Mouse (Mus musculus): ENCODE measurements around the gene Slf2. TPM values are rescaled to one million over a fixed set of nuclear protein-coding genes. Genes with fewer than 3 reads are reported as not detected.

The Slf2 gene
- total RNA-seq, 4 experiments from 2014 or later, result 18.2 to 21.9 (median 19.7) TPM

DNA sequence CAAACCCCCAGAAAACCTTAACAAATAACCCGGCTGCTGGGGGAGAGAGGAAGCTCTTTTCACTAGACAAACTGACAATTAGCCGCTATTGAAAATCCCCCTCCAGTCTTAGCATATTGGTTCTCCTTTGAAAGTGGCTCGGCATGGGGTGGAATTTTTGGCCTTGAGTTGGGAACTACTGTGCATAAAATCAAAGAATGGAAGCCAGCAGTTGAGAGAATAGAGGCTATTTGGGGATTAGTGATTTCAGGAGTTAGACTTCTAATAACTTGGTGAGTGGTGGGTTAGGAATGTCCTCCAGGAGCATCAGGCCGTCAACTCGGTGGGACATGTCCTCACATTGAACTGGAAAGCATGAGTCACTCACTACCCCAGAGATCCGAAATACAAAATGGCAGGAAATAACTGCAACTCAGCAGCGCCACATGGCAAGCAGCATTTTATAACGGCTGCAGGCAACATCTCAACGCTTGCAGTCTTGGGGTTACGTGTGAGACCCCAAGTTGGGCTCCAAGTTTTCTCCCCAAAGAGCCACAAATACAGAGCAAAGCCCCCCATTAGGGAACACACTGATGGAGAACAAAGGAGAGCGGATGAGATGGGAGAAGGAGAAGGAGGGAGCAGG, 22.0 kb upstream of the Slf2 start:
- no peak for DNase-seq (ENCODE audit: low spot score)

DNA sequence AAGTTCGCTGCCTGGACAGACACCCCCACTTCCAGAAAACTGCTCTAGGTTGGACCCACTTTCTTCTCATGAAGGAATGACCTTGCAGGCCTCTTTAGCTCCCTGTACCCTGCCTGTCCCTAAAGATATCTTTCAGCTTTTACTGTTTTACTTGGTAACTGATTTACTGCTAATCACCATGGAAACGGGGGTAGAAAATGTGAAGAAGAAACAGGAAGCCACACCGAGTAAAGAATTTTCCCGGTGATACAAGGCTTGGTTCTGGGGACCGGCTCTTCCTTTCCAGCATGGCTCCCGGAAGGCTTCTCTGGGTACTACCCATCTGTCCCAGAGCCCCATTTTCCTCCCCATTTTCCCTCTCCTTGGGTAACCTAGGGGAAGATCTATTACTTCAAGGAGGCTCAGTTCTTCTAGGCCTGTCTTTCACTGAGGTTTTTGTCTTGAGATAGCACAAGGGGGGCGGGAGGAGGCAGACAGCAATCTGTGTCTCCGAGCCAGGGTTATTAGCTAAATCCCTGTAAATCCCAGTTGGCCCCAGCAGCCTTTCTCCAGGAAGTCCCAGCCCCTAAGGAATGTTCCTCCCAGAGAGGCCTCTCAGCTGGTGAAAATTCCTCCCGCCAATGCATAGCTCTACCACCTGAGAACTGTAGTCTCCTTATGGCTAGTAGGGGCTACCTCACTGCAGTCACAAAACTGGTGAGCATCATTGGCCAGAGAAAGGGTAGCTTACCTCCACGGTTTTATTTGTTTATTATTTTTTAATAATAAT, 16.3 kb upstream of the Slf2 start:
- no peak for DNase-seq (ENCODE audit: low spot score)

DNA sequence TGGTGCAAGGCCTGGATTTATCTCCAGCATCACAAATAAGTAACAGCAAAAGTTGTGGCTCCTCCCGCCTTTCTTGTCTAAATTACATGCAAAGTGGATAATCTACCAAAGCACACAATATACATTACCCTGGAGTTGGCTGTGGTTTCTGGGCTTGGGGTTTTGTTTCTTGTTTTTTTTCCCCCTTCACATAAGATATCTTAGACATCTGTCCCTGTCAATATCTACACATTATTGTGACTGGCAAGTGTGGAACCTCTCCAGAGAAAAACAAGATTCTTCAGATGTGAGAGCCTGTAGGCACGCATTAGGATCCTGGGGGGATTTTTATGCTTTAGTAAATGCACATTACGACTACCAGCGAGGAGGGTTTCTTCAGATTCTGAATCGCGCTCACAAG, 12.8 kb upstream of the Slf2 start:
- DNase-seq (ENCODE audit: low spot score), result no peak

DNA sequence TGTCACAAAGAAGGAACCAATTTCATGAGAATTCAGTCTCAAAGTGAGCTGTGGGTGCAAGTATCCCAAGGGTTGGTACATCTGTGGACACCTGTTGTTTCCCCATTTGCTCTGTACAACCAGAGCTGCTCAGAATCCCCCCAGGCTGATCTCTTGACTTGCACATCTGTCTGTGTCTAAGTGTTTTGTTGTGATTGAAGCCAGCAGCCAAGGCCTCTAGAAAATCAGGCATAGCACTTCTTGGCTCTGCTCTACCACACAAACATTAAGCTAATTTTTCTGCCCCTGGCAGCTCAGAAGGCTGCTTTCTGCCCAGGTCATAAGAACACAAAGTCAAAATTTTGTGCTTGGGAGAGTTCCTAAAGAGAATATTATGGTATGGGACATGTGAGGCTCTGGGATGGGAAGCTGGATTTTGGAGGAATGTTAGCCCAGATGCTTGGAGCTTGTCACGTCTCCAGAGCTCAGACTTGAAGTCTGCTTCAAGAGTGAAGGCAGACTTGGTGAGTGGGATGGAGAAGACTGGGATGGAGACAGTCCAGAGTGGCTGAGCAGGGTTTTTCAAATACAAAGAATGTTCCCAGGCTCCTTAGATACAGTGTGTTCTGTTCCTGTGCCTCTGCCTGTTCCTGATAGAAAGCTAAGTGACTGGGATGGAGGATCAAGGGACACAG, 9.3 kb upstream of the Slf2 start:
- no peak for DNase-seq (ENCODE audit: low spot score)

DNA sequence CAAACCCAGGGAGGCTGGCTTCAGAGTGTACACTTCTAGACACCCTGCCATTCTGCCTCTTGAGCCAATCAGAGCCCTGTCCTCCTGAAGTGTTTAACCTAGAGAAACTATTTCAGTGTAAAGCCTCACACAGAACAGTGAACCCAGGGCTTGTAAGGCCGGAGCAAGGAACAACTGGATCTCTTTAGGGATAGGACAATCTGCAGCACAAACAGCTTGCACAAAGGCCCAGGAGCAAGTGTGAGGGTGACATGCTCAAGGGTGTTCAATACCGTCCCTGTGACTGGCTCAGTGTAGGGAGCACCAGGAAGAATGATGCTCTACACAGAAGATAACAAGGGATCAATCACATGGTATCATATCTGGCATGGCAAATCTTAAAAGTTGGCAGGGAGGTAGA, 8.4 kb upstream of the Slf2 start:
- DNase-seq (ENCODE audit: low spot score), result no peak

DNA sequence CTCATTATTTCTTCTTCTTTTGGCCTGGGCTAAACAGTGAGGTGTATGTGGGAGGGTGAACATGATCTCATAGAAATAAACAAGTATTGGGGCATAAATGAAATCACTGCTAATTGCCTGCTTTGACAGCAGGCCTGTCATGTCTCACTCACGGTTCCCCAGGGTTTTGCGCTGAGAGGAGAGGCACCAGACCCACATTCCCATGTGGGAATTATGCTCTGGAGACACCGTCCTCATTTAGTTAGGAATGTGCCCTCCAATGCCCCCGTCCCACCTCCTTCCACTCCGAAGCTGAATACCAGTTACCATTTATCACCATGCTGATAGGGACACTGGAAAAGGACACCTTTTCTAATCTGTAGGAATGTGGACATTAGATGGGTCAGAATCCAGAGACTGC, 6.3 kb upstream of the Slf2 start:
- DNase-seq (ENCODE audit: low spot score), result no peak

DNA sequence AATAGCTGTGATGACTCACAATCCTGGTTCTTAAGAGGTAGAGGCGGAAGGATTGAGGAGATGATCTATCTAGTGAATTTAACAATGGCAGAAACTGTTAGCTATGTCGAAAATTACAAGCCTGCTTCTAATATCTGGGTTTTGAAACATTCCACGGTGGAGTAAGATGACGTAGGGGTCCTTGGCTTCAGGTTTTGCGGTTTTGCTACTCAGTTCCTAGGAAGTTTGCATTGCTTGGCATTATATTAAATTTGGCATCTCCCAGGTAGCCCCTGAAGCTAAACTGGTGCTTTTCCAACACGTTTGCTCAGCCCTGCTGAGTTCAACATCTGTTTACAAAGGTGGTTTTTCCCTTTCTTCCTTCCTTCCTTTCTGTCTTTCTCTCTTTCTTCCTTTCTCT, 4.2 kb upstream of the Slf2 start:
- no peak for DNase-seq (ENCODE audit: low spot score)

DNA sequence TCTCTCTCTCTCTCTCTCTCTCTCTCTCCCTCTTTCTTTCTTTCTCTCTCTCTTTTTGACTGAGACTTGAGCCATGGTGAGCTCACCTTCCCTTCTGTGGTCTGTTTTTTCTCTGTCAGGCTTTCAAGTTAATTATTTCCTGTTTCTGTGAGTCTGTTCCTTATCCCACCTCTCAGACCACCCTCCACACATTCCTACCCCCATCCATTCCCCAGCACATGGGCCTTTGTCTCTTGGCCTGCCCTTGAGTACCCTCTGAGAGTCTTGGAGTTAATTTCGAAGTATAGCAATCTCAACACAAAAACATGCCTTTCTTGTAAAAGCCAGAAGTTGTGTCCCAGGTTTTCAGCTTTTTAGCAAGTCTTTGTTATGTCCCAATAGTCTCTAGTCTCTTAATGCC, 3.7 kb upstream of the Slf2 start:
- no peak for DNase-seq (ENCODE audit: low spot score)

DNA sequence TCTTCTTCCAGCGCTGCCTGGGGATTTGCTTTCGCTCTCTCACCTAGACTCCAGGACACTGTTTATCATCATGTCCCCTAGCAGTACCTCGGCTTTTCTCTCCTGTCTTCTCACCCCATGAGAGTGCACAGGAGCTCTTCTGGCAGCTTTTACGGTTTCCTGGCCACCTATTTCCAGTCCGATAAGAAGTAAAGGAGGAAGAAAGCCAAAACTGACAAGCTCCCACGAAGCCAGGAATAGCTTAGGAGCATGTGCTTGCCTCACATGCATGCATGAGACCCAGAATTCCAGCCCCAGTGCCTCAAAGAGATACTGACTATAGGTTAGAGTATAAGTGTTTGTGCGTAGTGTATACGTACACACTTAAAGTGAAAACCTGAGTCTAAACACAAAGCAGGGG, 2.8 kb upstream of the Slf2 start:
- DNase-seq (ENCODE audit: low spot score), result no peak

DNA sequence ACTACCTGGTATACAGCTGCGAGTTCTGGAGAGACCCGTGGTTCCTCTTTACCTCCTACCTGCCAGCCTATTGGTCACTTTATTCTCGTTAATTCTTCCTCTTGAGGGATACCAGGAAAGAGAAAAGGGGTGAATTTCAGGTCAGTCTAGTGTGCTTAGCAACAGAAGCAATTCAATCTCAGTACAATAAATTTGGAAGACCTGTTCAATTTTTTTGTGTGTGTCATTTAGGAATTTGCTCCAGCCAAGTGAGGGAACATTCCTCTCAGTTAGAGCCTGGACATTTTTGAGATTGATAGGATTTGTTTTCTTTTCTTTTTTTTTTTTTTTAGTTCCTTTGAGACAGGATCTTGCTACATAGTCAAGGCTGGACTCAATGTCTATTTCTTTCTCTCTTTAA, 1.7 kb upstream of the Slf2 start:
- DNase-seq (ENCODE audit: low spot score), result no peak

DNA sequence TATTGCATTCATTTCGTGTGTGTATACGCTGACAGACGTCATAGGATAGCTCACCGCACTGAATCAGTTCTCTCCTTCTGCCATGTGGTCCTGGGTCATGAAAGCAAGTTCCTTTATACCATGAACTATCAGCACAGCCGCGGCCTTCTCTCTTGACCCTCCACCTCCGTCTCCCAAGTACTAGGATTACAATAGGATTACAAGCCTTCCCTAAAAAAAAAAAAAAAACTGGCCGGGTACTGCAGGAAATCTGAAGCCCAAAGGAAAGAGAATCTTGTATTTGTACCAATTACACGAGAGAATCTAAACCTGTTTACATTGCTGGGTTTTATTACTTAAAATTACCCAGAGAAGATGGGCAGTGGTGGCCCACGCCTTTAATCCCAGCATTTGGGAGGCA, 1.3 kb upstream of the Slf2 start:
- no peak for DNase-seq (ENCODE audit: low spot score)

DNA sequence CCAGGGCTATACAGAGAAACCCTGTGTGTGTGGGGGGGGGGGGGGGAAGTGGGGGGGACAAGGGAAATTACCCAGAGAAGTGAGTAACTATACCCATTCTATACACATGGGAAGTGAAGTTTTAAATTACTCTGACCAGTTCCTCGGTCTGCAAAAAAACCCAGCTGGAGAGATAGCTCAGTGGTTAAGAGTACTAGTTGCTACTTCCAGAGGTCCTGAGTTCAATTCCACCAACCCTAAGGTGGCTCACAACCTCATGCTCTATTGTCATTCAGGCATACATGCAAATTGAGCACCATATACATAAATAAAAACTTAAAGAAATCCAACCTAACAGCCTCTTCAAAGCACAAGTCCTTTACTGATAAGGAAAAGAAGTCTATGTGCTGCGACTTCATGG, 829 bp upstream of the Slf2 start:
- no peak for DNase-seq (ENCODE audit: low spot score)

DNA sequence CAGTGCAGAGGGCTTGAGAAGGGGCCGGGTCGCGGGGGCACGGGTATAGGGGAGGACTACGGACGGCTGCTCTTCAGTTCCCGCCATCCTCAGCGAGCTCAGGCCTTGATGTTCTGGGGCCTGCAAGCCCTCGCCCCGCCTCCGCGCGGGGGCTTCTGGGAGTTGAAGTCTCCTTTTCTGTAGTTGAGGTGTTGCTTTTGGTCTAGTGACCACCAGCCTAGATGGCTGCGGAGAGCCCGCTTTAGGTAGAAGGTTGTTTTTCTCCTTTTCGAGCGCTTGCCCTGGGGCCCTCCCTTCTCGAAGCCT, 456 bp downstream of the Slf2 start:
- peak; percentile 78 for DNase-seq (ENCODE audit: low spot score)

DNA sequence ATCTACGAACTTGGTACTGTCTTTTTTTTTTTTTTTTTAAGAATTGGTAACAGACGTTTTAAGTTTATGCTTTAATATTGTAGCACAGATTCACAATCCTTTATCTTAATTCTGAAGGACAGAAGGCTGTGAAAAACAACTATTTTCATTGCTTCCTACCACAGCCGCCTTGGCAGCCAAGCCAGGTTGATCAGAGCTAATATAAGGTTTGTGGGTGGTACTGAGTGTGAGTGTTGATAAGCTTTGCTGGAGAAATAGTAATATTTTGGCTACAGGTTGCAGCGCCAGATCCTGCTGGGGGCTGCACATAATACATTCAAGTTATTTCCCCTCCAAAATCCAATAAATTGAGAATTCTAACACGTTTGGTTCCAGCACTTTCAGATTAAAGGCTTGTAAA, 1.1 kb downstream of the Slf2 start:
- DNase-seq (ENCODE audit: low spot score), result no peak

DNA sequence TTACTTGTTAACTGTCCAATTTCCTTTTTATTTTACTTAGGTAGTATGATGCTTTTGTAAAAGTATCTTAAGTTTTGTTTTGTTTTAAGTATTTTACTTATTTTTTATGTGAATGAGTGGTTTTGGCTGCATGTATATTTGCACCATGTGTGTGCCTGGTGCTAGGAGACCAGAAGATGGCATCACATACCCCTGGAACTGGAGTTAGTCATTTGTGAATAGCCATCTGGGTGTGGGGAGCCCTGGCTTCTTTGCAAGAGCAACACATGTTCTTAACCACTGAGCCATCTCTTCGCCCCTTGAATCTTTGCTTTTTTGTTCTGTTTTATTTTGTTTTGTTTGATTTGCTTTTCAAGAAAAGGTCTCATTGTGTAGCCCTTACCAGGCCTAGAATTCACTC, 2.2 kb downstream of the Slf2 start:
- DNase-seq (ENCODE audit: low spot score), result no peak

DNA sequence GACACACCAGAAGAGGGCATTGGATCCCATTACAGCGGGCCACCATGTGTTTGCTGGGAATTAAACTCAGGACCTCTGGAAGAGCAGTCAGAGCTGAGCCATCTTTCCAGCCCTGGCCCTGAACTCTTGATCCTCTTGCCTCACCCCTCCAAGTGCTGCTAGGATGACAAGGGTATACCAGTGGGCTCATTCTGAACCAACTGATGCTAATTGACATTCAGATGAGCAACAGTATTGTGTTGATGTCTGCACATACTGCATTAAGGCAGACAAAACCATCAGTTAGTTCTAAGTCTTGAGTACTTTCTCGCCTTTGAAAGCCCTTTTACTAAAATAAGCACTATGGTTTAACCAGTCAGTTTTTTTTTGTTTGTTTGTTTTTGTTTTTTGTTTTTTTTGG, 28.7 kb downstream of the Slf2 start:
- DNase-seq (ENCODE audit: low spot score), result no peak

DNA sequence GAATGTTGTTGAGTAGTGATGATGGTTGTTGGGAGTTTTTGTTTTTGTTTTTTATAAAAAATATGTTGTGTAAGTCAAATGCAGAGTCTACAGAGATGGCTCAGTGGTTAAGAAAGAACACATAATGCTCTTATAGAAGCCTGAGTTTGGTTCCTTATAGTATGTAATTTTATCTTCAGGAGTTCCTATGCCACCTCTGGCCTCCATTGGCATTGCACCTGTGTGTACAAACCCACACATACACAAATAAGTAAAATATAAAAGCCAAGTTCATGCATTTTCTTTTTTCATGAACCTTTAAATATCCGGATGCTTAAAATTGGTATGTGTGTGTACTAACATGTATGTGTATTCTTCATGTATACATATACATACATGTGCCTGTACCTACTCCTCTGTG, 35.0 kb downstream of the Slf2 start:
- no peak for DNase-seq (ENCODE audit: low spot score)

DNA sequence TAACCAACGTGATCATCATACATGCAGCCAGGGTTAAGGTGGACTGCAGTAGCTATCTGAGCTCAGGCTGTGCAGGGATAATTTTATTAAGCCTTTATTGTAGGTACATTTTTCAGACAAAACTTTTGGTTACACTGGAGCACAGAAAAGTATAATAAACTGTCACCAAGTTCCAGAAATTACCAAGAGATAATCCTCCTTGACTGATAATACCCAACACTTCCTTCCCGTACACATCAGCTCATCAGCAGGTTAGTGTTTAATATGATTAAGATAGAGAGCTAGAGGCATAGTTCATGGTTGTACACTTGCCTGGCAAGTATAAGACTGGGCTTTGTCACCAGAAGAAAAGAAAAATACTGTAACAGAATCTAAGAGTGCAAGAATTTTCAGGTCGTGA, 37.4 kb downstream of the Slf2 start:
- no peak for DNase-seq (ENCODE audit: low spot score)

DNA sequence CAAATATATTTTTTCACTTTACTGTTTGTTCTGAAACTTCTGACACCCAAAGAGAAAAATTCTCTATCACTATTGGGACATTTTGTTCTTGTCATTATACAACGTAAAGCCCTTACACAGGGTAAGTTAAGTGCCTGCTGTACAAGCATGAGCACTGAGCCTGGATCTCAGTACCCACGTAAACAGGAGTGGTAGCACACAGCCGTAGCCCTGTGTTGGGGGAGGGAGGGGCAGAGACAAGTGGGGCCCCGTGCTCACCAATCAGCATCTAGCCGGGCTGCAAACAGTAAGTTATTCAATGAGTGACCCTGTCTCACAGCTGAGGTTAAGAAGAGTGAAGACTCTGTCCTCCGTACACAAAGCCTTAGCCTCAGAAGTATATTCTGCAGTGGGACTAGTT, 45.7 kb downstream of the Slf2 start:
- no peak for DNase-seq (ENCODE audit: low spot score)

DNA sequence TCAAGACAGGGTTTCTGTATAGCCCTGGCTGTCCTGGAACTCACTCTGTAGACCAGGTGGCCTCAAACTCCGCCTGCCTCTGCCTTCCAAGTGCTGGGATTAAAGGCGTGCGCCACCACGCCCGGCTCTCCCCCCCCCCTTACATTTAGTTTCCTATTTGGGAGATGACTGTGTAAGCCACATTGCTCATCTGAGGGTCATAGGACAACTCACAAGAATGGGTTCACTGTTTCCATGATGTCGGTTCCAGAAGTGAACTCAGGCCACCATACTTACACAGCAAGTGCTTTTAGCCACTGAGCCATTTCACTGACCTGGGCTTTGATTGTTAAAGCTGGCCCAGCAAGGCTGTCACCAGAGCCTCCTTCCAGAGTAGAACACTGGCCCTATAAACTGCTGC, 46.2 kb downstream of the Slf2 start:
- no peak for DNase-seq (ENCODE audit: low spot score)

DNA sequence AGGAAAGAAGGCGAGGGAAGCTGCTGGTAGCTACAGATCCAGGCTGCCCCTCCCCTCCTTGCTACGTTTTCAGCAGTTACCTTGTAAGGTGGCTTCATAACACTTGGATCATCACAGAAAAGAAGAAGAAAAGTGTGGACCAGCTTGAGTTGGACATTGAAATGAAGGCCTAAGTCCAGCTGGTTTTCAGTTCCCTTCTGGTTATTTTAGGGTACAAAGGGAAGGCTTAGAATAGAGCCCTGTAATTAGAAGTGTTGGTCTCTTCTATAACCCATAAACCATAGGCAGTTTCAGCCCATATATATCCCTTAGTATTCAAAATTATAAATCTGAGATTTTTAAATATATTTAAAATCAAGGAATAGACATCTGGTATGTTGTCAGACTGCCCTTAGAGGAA, 49.8 kb downstream of the Slf2 start:
- DNase-seq (ENCODE audit: low spot score), result no peak

DNA sequence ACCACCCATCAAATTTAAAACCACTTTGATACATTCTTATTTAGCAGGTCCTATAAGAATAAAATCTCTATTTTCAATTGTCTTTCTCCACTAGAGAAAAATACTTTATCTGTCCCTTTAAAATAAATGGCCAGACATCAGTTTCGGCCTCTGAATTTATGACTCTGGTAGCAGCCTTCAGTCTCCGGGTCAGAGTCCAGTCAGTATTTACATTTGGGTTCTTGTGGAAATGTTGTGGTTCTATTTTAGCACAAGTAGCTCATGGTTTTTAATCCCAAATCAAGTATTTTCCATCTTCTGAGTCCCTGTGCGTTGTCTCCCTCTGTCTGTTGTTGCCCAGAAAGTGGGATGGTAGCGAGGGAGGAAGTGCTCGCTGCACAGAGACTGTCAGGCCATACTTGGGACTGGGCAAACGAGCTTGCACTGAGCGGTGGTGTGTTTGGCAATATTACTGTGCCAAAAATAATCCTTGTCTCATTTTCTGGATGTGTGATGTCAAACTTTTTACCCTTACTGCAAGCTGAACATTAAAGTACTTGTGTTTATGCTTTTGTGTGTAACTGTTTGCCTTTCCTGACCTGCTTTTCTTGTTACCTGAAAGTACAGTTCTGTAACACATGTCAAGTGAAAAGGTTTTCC, 51.6 kb downstream of the Slf2 start:
- DNase-seq (ENCODE audit: low spot score), result no peak

DNA sequence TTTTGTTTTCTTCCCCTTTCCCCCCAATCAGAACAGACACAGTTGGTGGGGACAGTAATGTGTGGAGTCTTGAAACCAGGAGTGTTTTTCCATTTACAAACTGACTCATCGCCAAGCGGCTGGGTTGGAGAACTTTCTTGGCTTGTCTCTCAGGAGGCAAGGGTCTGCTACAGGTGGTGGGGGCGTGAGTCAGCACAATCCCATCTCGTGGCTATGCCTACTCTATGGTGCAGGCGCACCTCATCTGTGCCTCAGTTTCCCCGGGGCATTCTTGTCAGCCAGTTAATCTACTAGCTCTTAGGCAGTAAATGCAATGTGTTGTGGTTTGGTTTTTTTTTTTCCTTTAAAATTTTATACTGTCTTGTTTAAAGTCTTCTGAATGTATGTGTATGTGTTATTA, 52.4 kb downstream of the Slf2 start:
- no peak for DNase-seq (ENCODE audit: low spot score)

Data from heart, adult 8-10 months (tissue).